Mouse (Mus musculus) olfactory bulb, adult 2 months (tissue): Measurements from ENCODE around the gene Tceanc2.

Experiments used
- CTCF ChIP-seq: fragments of 200-500 bp; IDR thresholded peaks from 2 replicates; pipeline ENCODE4 v1.5.1; 2012; ENCODE audit warnings: low read depth, mild to moderate bottlenecking, low read length, moderate library complexity; ENCODE audit not compliant: insufficient read depth
- POLR2A ChIP-seq: fragments of 200-500 bp; IDR thresholded peaks from 2 replicates; pipeline ENCODE4 v1.6.1; 2012; ENCODE audit warnings: mild to moderate bottlenecking, low read depth, low read length, moderate library complexity; ENCODE audit not compliant: insufficient read depth

DNA sequence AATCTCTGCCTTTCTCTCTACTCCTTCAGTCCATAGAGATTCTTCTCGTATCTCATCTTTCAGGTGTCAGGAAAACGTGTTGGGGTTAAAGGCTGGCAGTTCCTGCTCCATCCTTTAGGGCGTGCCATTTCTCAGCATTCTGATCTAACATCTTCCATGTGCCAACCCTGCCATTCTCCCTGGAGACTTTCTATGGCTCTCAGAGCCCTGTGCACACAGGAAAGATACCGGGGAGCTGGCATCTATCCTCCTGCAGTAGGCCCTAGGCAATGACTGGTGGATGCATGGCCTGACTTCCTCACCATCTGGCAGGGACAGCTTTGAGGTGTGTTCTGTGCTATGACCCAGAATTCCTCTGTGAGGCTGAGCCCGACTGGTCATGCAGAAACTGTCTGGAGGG is 53.8 kb downstream of the Tceanc2 start:
- TF ChIP-seq POLR2A: no peak
- TF ChIP-seq CTCF: no peak
